Mouse (Mus musculus) 3T3-L1 (cell line): Measurements from ENCODE around the gene Grcc10.

ENCODE experiments used
- DNase-seq: peaks from one replicate; pipeline ENCODE4 v3.0.0-alpha.2; 2015; ENCODE audit warnings: low read depth, low spot score

Grcc10 gene

GRCm38 (mm10) chr6:124757351-124757880 lies 16.2 kb upstream of the Grcc10 start:
- DNase-seq: peak; percentile 74

GRCm38 (mm10) chr6:124756652-124757350 lies 15.6 kb upstream of the Grcc10 start:
- peak; percentile 92 for DNase-seq

DNA sequence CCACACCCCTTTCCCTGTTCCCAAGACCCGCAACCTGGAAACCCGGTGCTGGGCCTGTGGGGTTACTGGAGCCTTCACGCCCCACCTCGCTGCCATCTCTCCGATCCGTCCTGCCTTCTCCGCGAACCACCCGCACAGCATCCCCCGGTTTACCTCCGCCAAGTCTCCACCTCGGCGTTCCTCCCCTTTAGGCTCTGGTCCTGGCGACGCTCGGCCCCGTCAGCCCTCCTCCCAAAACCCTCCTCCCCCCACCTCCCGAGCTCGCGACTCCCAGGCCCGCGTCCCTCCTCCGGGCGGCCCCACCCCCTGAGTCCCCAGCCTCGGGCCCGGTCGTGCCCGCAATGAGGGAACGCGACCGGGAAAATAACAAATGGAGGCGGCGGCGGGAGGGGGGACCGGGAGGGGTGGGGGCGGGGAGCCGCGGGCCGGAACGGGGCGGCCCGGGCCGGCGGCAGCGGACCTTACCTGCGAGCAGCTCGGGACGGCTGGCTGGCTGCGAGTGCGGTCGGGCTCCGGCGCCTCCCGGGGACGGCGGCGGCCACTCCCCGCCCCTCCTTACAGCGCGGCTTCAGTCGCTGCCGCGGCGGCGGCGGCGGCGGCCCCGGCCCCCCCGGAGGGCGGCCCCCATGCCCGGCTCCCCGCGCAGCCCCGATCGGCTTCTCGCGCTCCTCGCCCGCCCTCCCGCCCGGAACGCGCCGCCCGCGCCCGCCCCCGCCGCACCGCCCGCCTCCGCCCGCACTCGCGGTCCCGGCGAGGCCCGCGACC lies 14.8 kb upstream of the Grcc10 start, which contains the start of the genes Gm45234 and Atn1:
Gene Gm45234 (minus strand): TSS at position 191 of the 765 bp plus-strand sequence.
Gene Atn1 (minus strand): TSS at position 694 of the 765 bp plus-strand sequence.
- DNase-seq: peak; percentile 76

GRCm38 (mm10) chr6:124755306-124755705 lies 14.1 kb upstream of the Grcc10 start:
- DNase-seq: peak; percentile 51

DNA sequence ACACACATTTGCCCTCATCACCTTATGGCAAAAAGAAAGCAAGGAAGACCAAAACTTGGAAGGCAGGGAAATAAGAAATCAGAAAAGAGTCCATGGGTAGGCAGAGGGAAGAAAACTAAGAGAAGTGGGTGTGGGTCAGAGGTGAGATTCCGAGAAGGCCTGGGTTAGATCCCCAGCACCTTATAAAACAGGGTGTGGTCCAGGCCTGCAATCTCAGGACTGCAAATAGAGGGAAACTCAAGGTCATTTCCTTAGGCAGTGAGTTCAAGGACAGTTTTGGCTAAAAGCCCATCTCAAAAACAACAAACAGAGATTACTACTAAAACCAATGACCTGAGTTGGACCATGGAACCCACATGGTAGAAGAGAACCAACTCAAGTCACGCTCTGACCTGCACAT lies 12.7 kb upstream of the Grcc10 start:
- no peak for DNase-seq

GRCm38 (mm10) chr6:124750405-124750804 lies 9.2 kb upstream of the Grcc10 start:
- no peak for DNase-seq

DNA sequence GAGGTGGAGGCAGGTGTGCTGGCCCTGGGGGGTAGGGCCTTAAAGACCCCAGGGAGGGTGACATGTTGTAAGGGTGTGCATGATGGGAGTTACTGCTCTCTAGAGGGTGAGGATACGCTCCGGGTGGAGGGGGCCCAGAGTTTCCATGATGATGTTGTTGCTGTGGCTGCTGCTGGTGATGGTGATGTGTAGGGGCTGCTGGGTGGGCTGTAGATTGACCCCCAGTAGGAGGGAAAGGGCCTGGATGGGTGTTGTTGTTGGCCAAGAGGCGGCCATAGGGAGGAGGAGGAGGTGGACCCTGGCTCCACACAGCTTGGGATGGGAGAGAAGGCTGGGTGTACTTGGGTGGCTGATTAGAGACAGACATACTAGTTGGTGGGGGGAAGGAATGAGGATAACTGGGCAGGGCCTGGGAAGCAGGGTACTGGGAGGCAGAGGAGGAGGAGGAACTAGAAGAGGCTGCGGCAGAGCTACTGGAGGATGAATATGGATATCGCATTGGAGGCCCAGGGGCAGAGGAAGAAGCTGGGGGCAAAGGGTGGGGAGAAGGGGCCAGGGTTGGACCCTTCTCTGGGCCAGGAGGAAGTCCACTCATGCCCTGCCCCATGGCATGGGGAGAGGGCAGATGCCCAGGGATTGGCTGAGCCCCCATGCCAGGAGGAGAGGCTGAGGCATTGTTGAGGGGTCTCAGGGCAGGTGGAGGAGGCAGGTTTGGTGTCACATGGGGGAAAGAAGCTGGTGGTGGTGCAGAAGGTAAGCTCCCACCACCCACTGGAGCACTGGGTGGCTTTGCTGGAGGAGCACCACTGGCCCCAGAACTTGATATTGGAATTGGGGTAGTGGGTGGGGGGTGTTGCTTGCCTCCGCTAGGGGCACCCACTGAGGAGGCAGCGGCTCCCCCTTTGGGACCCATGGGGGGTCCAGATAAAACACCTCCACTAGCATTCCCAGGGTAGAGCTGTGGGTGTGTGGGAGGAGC lies 5.8 kb upstream of the Grcc10 start:
- DNase-seq: no peak

DNA sequence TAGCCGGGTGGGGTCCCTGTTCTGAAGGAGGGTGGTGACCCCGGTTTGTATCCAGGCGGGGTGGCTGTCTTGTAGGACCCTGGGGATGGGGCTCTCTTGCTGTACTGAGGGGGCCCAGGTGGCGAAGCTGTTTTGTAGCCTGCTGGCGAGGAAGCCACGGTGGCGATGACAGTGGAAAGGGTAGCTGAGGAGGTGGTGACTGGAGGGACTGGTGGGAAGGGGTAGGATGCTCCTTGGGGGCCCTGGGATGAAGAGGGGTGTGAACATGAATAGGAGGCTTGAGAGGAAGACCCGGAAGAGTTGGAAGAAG lies 5.1 kb upstream of the Grcc10 start:
- DNase-seq: no peak

DNA sequence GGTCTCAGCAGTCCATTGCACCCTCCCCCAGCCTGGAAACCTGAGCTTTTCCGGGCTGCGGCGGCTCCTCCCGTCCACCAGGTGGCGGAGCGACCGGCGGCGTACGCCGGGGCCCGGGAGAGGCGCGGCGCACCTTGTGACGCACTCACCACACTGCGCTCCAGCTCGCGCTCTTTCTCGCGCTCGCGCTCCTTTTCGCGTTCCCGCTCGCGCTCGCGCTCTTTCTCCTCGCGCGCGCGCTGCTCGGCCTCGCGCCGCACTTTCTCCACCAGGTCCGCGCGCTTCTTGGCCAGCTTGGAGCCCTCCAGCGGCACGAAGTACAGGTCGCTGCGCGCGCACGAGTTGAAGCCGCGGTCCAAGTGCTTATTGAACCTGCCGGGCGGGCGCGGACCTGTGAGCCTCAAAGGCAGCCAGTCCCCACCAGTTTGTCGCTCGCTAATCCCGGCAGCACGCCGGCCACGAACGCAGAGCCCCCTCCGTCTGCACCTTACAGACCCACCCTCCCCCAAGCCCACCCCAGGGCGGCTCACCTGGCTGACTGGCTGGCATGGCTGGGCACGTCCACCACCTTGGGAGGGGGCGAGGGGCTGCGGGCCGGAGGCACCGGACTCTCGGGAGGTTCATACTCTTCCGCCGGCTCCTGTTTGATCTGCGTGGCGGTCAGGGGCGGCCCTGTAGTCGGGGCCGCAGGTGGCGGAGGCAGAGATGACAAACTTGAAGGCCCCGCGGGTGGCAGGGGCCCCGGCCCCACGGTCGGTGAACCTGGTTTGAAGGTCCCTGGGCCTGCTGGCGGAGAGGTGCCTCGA lies 4.5 kb upstream of the Grcc10 start:
- DNase-seq: no peak

GRCm38 (mm10) chr6:124744755-124745321 lies 3.7 kb upstream of the Grcc10 start:
- DNase-seq: no peak

DNA sequence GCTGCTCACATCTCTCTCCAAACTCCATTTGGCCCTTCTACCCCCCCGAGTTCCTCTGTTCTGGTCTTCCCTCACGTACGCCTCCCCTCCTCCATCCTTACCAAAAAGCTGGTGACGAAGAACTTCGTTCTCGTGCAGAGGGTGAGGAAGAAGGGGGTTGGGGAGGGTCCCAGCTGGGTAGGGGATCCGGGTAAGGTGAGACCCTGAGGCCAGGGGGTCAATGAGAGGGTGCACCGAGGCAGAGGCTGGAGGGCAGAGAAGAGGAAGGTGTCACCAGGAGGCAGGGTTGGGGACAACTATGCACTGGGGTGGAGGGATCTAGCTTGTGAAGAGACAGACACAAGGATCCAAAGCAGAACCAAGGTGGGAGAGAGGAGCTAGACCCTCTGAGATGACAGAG lies 2.5 kb upstream of the Grcc10 start:
- DNase-seq: no peak

DNA sequence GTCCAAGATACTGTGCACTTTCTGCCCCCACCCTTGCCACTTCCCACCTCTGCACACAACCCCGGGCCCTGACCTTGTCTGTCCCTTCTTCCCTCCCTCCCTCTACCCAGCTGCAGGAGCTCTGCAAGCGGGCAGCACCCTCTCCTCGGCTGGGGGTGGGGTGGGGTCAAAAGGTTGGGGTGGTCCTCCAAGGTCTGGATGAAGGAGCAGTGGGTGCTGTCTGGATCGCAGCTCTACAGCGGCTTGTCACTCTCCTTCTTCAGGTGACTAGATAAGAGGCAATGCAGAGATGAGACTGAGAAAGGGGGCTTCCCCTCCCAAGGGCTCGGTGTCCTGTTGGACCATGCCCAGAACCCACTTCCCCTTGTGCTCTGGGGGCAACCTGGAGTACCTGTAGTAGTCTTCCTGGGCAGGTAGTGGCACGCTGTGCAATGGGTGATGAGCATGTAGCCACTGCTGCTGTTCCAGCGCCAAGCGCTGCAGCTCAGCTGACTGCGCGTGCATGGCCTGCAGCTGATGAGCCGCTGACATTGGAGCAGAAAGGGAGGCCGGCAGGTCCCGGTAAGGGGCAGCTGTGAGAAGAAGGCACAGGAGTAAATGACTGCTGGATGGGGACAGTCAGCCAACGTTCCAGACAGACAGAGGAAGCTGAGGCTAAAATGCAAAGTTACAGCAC lies 1.8 kb upstream of the Grcc10 start:
- DNase-seq: no peak

- DNase-seq: peak; percentile 38
These were observed 668 bp upstream of the Grcc10 start for GRCm38 (mm10) chr6:124741842-124742241.

GRCm38 (mm10) chr6:124740211-124740887 lies 825 bp downstream of the Grcc10 start:
- DNase-seq: peak; percentile 87

DNA sequence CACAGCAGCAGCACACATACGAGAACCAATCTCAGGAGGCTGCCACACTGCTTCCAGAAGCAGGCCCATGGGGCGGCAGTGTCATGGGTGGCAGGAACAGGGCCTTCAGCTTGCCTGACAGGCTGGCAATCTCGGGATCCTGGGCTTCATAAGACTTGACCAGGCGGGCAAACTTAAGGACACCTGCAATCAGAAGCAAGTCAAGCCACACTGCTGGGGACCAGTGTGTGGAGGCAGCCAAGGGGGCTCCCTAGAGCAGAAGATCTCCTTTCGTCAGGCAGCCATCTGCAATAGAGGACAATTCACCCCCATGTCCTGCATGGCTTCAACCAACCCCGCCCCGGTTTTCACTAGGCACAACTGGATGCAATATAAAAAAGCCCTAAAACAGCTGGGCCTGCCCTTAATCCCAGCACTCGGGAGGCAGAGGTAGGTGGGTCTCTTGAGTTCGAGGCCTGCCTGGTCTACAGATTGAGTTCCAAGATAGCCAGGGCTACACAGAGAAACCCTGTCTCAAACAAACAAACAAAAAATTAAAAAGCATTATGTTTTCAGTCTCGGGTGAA lies 1.9 kb downstream of the Grcc10 start:
- DNase-seq: no peak

- peak; percentile 38 for DNase-seq
These were observed 2.6 kb downstream of the Grcc10 start, which contains the start of gene Ptpn6 for GRCm38 (mm10) chr6:124738511-124739023. Gene Ptpn6 (minus strand): TSS chr6:124738714.

- no peak for DNase-seq
These were observed 4.1 kb downstream of the Grcc10 start for GRCm38 (mm10) chr6:124737040-124737439.

DNA sequence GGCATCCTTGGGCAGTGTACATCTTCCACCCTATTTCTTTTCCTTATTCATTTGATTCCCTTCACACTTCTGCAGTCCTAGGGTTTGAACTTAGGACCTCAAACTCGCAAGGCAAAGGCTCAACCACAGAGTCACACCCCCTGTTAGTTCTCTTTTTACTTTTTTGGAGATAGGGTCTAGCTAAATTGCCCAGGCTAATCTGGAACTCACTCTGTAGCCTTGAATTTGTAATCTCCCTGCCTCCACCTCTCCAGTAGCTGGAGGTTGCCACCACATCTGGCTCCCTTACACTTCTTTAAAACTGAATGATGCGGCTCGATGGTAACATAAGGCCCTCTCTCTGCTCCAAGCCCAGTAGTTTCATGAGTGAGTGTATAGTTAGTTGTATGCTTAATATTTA lies 6.8 kb downstream of the Grcc10 start:
- DNase-seq: no peak
